In the genomic region with DNA sequence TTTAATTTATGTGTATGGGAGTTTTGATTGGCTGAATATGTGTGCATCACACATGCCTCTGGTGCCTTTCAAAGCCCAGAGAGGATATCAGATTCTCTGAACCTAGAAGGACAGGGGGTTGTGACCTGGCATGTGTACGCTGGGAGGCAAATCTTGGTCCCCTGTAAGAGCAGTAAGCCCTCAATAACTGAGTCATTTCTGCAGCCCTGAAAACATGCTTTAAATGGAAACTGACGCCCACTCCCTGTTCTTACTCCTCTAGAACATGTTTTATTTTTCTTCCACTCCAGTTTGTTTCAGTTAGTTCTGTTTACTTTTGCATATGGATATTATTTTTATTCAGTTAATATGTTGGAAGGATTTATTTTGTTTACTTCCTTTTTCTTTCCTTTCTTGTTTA, we compare ENCODE assay signal across 26 mouse cellular contexts.
DNase-seq lines count a peak whose midpoint lies in the region; ATAC-seq and TF ChIP-seq lines count a peak whose summit lies in the region.
"Had no signal": no experiment of that assay in that cellular context is flagged by ENCODE, and none has a peak within 500 bp of the region (broad histone marks: within the 10 kb centered on the region; RNA-seq: fewer than 3 reads in every experiment).

No protein-coding gene starts in this region.

- H3K4me3 ChIP-seq in layer of hippocampus, adult 2 months = no peak overlapping the region
- H3K4me3 ChIP-seq in CH12.LX (replicated peaks in 1 of 3; ENCODE audit: low read depth in 2 of 3, low read length in 2 of 3, poor library complexity in 1 of 3) = no peak overlapping the region
- no peak overlapping the region for H3K4me3 ChIP-seq in embryonic fibroblast, embryonic 13.5 days (ENCODE audit: insufficient read depth, low read length)
- no peak overlapping the region for H3K4me3 ChIP-seq in lung, postnatal 0 days (ENCODE audit: low read depth, low read length)
- no peak overlapping the region for H3K4me3 ChIP-seq in forebrain, postnatal 0 days (ENCODE audit: low read depth, low read length)
- H3K4me3 ChIP-seq: embryonic facial prominence, embryonic 15.5 days; forebrain, embryonic 12.5 days; heart, embryonic 15.5 days; hindbrain, embryonic 13.5 days had no signal

- peaks cover 14 to 84% of the 10 kb centered on the region in 2 experiments for H3K4me1 ChIP-seq in CH12.LX (ENCODE audit: control insufficient read depth in 1 of 2, insufficient read depth in 2 of 2)
- peaks cover 2% of the 10 kb centered on the region; the same call in 1 of the 2 replicates for H3K4me1 ChIP-seq in embryonic fibroblast, embryonic 13.5 days (ENCODE audit: control insufficient read depth, insufficient read depth, low read length)
- no peaks in the 10 kb centered on the region for H3K4me1 ChIP-seq in lung, postnatal 0 days (ENCODE audit: insufficient read depth, low read depth, low read length)
- no peaks in the 10 kb centered on the region for H3K4me1 ChIP-seq in forebrain, postnatal 0 days (ENCODE audit: insufficient read depth)
- H3K4me1 ChIP-seq: embryonic facial prominence, embryonic 15.5 days; forebrain, embryonic 12.5 days; heart, embryonic 15.5 days; hindbrain, embryonic 13.5 days had no signal

- H3K9me3 ChIP-seq in CH12.LX (replicated peaks; ENCODE audit: low read length) = peaks cover 2% of the 10 kb centered on the region
- H3K9me3 ChIP-seq in lung, postnatal 0 days (ENCODE audit: low read length) = no peaks in the 10 kb centered on the region
- H3K9me3 ChIP-seq in forebrain, postnatal 0 days (ENCODE audit: low read length) = no peaks in the 10 kb centered on the region
- H3K9me3 ChIP-seq: embryonic facial prominence, embryonic 15.5 days; forebrain, embryonic 12.5 days; heart, embryonic 15.5 days; hindbrain, embryonic 13.5 days had no signal

- peak; percentile 26; the same call in 1 of the 2 replicates for TF ChIP-seq EP300 in CH12.LX (IDR thresholded peaks at IDR 0.05; ENCODE audit: low read length)
- TF ChIP-seq EP300 in lung, postnatal 0 days (IDR thresholded peaks at IDR 0.05) = no peak

- peaks cover 16% of the 10 kb centered on the region for H3K79me2 ChIP-seq in CH12.LX (replicated peaks; ENCODE audit: control insufficient read depth, extremely low read depth, insufficient read depth, poor library complexity, severe bottlenecking)

- dilution Hi-C loops in CH12.LX (cut with MboI; ENCODE audit: extremely low pct_ligation_motif_present, extremely low pct_unique_long_range_greater_than_20kb, low sequenced_read_pairs) = no loop called here

- WGBS in lung, postnatal 0 days = 69% methylated on average over 2 of the region's 2 CpGs
- WGBS in forebrain, postnatal 0 days = 93% methylated on average over 2 of the region's 2 CpGs

- TF ChIP-seq CTCF in layer of hippocampus, adult 2 months (conservative IDR thresholded peaks at IDR 0.05) = no peak
- no peak for TF ChIP-seq CTCF in CH12.LX (conservative IDR thresholded peaks at IDR 0.05 in 1 of 2, IDR thresholded peaks at IDR 0.05 in 1 of 2; ENCODE audit: low read depth in 2 of 2, low read length in 2 of 2)
- no peak for TF ChIP-seq CTCF in embryonic fibroblast, embryonic 13.5 days (IDR thresholded peaks at IDR 0.05; ENCODE audit: borderline replicate concordance, insufficient read depth, low read length)
- TF ChIP-seq CTCF in lung, postnatal 0 days (IDR thresholded peaks at IDR 0.05) = no peak
- no peak for TF ChIP-seq CTCF in forebrain, postnatal 0 days (IDR thresholded peaks at IDR 0.05; ENCODE audit: low read depth)

- TF ChIP-seq RAD21 in CH12.LX (IDR thresholded peaks at IDR 0.05; ENCODE audit: low read depth, low read length) = no peak

- no peak overlapping the region for H3K9ac ChIP-seq in CH12.LX (ENCODE audit: insufficient read depth, low read depth)
- H3K9ac ChIP-seq in lung, postnatal 0 days (replicated peaks; ENCODE audit: low read depth) = no peak overlapping the region
- no peak overlapping the region for H3K9ac ChIP-seq in forebrain, postnatal 0 days
- H3K9ac ChIP-seq: embryonic facial prominence, embryonic 15.5 days; forebrain, embryonic 12.5 days; heart, embryonic 15.5 days; hindbrain, embryonic 13.5 days had no signal

- no peak overlapping the region for H3K4me2 ChIP-seq in CH12.LX (ENCODE audit: insufficient read depth, low read depth, poor library complexity, severe bottlenecking)
- H3K4me2 ChIP-seq in lung, postnatal 0 days (replicated peaks; ENCODE audit: low read depth, low read length) = no peak overlapping the region
- H3K4me2 ChIP-seq in forebrain, postnatal 0 days (ENCODE audit: low read depth) = no peak overlapping the region
- H3K4me2 ChIP-seq: embryonic facial prominence, embryonic 15.5 days; forebrain, embryonic 12.5 days; heart, embryonic 11.5 days; heart, embryonic 15.5 days; hindbrain, embryonic 13.5 days had no signal

- in situ Hi-C loops in CH12.LX (cut with MboI; ENCODE audit: low pct_ligation_motif_present, low pct_unique_long_range_greater_than_20kb, low sequenced_read_pairs) = no loop called here

- peak overlapping the region; percentile 84 for H3K27ac ChIP-seq in layer of hippocampus, adult 2 months
- no peak overlapping the region for H3K27ac ChIP-seq in CH12.LX (ENCODE audit: insufficient read depth, low read depth)
- H3K27ac ChIP-seq in embryonic fibroblast, embryonic 13.5 days (ENCODE audit: insufficient read depth, low read length) = peak overlapping the region; percentile 45
- no peak overlapping the region for H3K27ac ChIP-seq in lung, postnatal 0 days (ENCODE audit: low read length)
- H3K27ac ChIP-seq in forebrain, postnatal 0 days (ENCODE audit: low read depth, low read length) = no peak overlapping the region
- H3K27ac ChIP-seq: embryonic facial prominence, embryonic 15.5 days; forebrain, embryonic 12.5 days; heart, embryonic 15.5 days; hindbrain, embryonic 13.5 days; hindbrain, postnatal 0 days had no signal

- no peaks in the 10 kb centered on the region for H3K27me3 ChIP-seq in CH12.LX (replicated peaks)
- H3K27me3 ChIP-seq in lung, postnatal 0 days (replicated peaks; ENCODE audit: insufficient read depth, low read length) = no peaks in the 10 kb centered on the region
- H3K27me3 ChIP-seq in forebrain, postnatal 0 days (ENCODE audit: insufficient read depth, low read length) = no peaks in the 10 kb centered on the region
- H3K27me3 ChIP-seq: embryonic facial prominence, embryonic 15.5 days; forebrain, embryonic 12.5 days; heart, embryonic 15.5 days; hindbrain, embryonic 13.5 days; Patski had no signal

- H3K36me3 ChIP-seq in CH12.LX (replicated peaks in 1 of 2; ENCODE audit: control insufficient read depth in 1 of 2, insufficient read depth in 1 of 2, low read length in 1 of 2) = peaks cover 11 to 45% of the 10 kb centered on the region in 2 experiments
- H3K36me3 ChIP-seq in lung, postnatal 0 days (ENCODE audit: insufficient read depth, low read length) = no peaks in the 10 kb centered on the region
- no peaks in the 10 kb centered on the region for H3K36me3 ChIP-seq in forebrain, postnatal 0 days (ENCODE audit: insufficient read depth)
- H3K36me3 ChIP-seq: embryonic facial prominence, embryonic 15.5 days; forebrain, embryonic 12.5 days; heart, embryonic 15.5 days; hindbrain, embryonic 13.5 days had no signal

- ATAC-seq in monocyte, adult 5-6 weeks (replicated peaks; ENCODE audit: insufficient number of reproducible peaks, low FRiP score, low TSS enrichment, poor library complexity, severe bottlenecking) = no peak
- ATAC-seq in lung, postnatal 0 days = no peak
- no peak for ATAC-seq in forebrain, postnatal 0 days
- ATAC-seq: forebrain, embryonic 16.5 days; hindbrain, postnatal 0 days; intestine, embryonic 16.5 days; Patski had no signal

- no peak for TF ChIP-seq POLR2A in CH12.LX (IDR thresholded peaks at IDR 0.05; ENCODE audit: low read depth, low read length)
- no peak for TF ChIP-seq POLR2A in embryonic fibroblast, embryonic 13.5 days (IDR thresholded peaks at IDR 0.05; ENCODE audit: low read depth, low read length)

- no peak for DNase-seq in layer of hippocampus, adult 2 months (ENCODE audit: low spot score in 2 of 2)
- DNase-seq in layer of hippocampus, postnatal 25 days (ENCODE audit: extremely low spot score in 1 of 2, low spot score in 1 of 2) = no peak
- DNase-seq in CH12.LX (ENCODE audit: extremely low read depth) = peak; percentile 46
- no peak for DNase-seq in lung, postnatal 0 days (ENCODE audit: low spot score)
- DNase-seq in forebrain, postnatal 0 days = no peak
- DNase-seq: adrenal gland, adult 2 months; adrenal gland, postnatal 36 days; cerebellum, adult 11 months; cerebellum, adult 8-10 months; cerebellum, postnatal 14 days; embryo, embryonic 11 days; gastrocnemius, postnatal 36 days; heart, adult 11 months; heart, postnatal 14 days; kidney, adult 2 months had no signal

TF ChIP-seq in CH12.LX, 34 proteins besides CTCF, POLR2A, EP300 and RAD21:
- TF ChIP-seq MEF2A (IDR thresholded peaks at IDR 0.05; ENCODE audit: borderline replicate concordance, low read depth, low read length) (no peak), IRF4 (IDR thresholded peaks at IDR 0.05; ENCODE audit: low read depth, low read length) (0 out of 2 replicates have a peak, but pooled peaks have one; percentile 20)

Comparison
In these comparisons a context has a peak if more than half of its experiments do, and no peak if none do; other contexts are left out.
1. H3K27ac ChIP-seq: peak in layer of hippocampus, adult 2 months (single experiment) and embryonic fibroblast, embryonic 13.5 days (single experiment); none in CH12.LX (single experiment), lung, postnatal 0 days (single experiment) and forebrain, postnatal 0 days (single experiment).